Mouse (Mus musculus) E14TG2a.4 (cell line): ENCODE data around the gene Kmt2b.

ENCODE experiments used
- H3K27me3 ChIP-seq: 2 replicates; pipeline ENCODE4 v1.6.1; 2014; ENCODE audit warnings: low read length, control low read depth; ENCODE audit not compliant: insufficient read depth
- H3K36me3 ChIP-seq: 2 replicates; pipeline ENCODE4 v1.6.1; 2014; ENCODE audit warnings: low read length, control low read depth; ENCODE audit not compliant: insufficient read depth
- H3K4me1 ChIP-seq: replicated peaks from 2 replicates; pipeline ENCODE4 v1.6.1; 2014; ENCODE audit warnings: low read depth, low read length, control low read depth
- H3K4me3 ChIP-seq: replicated peaks from 2 replicates; pipeline ENCODE4 v1.5.1; 2014; ENCODE audit warnings: mild to moderate bottlenecking, low read length
- H3K9me3 ChIP-seq: 2 replicates; pipeline ENCODE4 v1.6.1; 2014; ENCODE audit warnings: low read length, control low read depth
- CTCF ChIP-seq: conservative IDR thresholded peaks from 2 replicates; pipeline ENCODE4 v1.5.1; 2014; ENCODE audit warnings: low read length
- NANOG ChIP-seq: IDR thresholded peaks from 2 replicates; pipeline ENCODE4 v1.6.1; 2014; ENCODE audit warnings: borderline replicate concordance, low read length, mixed read lengths
- POU5F1 ChIP-seq: IDR thresholded peaks from 2 replicates; pipeline ENCODE4 v1.6.1; 2014; ENCODE audit warnings: low read length, borderline replicate concordance

Gene Kmt2b

GRCm38 (mm10) chr7:30531291-30531815 lies 57.2 kb downstream of the Kmt2b start:
- peaks cover 78% of the 10 kb centered on the region for H3K27me3 ChIP-seq
- H3K9me3 ChIP-seq = peaks cover 14% of the 10 kb centered on the region
- H3K4me1 ChIP-seq = peaks cover 47% of the 10 kb centered on the region
- H3K36me3 ChIP-seq = peaks cover 10% of the 10 kb centered on the region
- no peak overlapping the region for H3K4me3 ChIP-seq
- TF ChIP-seq CTCF (no peak), NANOG (no peak), POU5F1 (no peak)

- peaks cover 55% of the 10 kb centered on the region for H3K4me1 ChIP-seq
- H3K36me3 ChIP-seq = peaks cover 5% of the 10 kb centered on the region
- H3K9me3 ChIP-seq = no peaks in the 10 kb centered on the region
- H3K4me3 ChIP-seq = peak overlapping the region; percentile 70
- peaks cover 83% of the 10 kb centered on the region for H3K27me3 ChIP-seq
- TF ChIP-seq POU5F1 (no peak), CTCF (no peak), NANOG (no peak)
These were observed 61.5 kb downstream of the Kmt2b start for GRCm38 (mm10) chr7:30526981-30527380.

- no peaks in the 10 kb centered on the region for H3K9me3 ChIP-seq
- peaks cover 4% of the 10 kb centered on the region for H3K36me3 ChIP-seq
- H3K27me3 ChIP-seq = peaks cover 83% of the 10 kb centered on the region
- H3K4me1 ChIP-seq = peaks cover 55% of the 10 kb centered on the region
- H3K4me3 ChIP-seq = peak overlapping the region; percentile 70
- no peak for TF ChIP-seq CTCF
- no peak for TF ChIP-seq NANOG
- no peak for TF ChIP-seq POU5F1
These were observed 62.1 kb downstream of the Kmt2b start for GRCm38 (mm10) chr7:30526399-30526798.

- Histone ChIP-seq H3K4me1 (peaks cover 55% of the 10 kb centered on the region), H3K9me3 (no peaks in the 10 kb centered on the region), H3K4me3 (peak overlapping the region; percentile 70), H3K36me3 (peaks cover 4% of the 10 kb centered on the region), H3K27me3 (peaks cover 85% of the 10 kb centered on the region)
- TF ChIP-seq NANOG (no peak), POU5F1 (no peak), CTCF (no peak)
These were observed 62.6 kb downstream of the Kmt2b start for GRCm38 (mm10) chr7:30525954-30526353.

- TF ChIP-seq POU5F1 = no peak
- no peak for TF ChIP-seq CTCF
- TF ChIP-seq NANOG = no peak
- Histone ChIP-seq H3K9me3 (no peaks in the 10 kb centered on the region), H3K4me3 (no peak overlapping the region), H3K4me1 (peaks cover 48% of the 10 kb centered on the region), H3K36me3 (peaks cover 2% of the 10 kb centered on the region), H3K27me3 (peaks cover 85% of the 10 kb centered on the region)
These were observed 64.0 kb downstream of the Kmt2b start for GRCm38 (mm10) chr7:30524487-30524886.

GRCm38 (mm10) chr7:30522871-30523270 lies 65.7 kb downstream of the Kmt2b start:
- H3K4me3 ChIP-seq = no peak overlapping the region
- TF ChIP-seq CTCF (no peak), NANOG (no peak), POU5F1 (no peak)
- H3K4me1 ChIP-seq = peaks cover 54% of the 10 kb centered on the region
- H3K36me3 ChIP-seq = no peaks in the 10 kb centered on the region
- H3K9me3 ChIP-seq = no peaks in the 10 kb centered on the region
- peaks cover 87% of the 10 kb centered on the region for H3K27me3 ChIP-seq

- Histone ChIP-seq H3K9me3 (no peaks in the 10 kb centered on the region), H3K4me1 (peaks cover 41% of the 10 kb centered on the region), H3K4me3 (no peak overlapping the region), H3K27me3 (peaks cover 67% of the 10 kb centered on the region), H3K36me3 (no peaks in the 10 kb centered on the region)
- TF ChIP-seq POU5F1 = no peak
- no peak for TF ChIP-seq CTCF
- no peak for TF ChIP-seq NANOG
These were observed 67.7 kb downstream of the Kmt2b start for GRCm38 (mm10) chr7:30520856-30521255.

- Histone ChIP-seq H3K9me3 (no peaks in the 10 kb centered on the region), H3K36me3 (no peaks in the 10 kb centered on the region), H3K4me1 (peaks cover 43% of the 10 kb centered on the region), H3K4me3 (no peak overlapping the region), H3K27me3 (peaks cover 66% of the 10 kb centered on the region)
- no peak for TF ChIP-seq CTCF
- no peak for TF ChIP-seq NANOG
- no peak for TF ChIP-seq POU5F1
These were observed 68.1 kb downstream of the Kmt2b start for GRCm38 (mm10) chr7:30520396-30520795.
